Mouse (Mus musculus): ENCODE results near the gene Gm21708. TPM values are rescaled to one million over a fixed set of nuclear protein-coding genes. Genes with fewer than 3 reads are reported as not detected.

Gm21708 gene
- polyA plus RNA-seq (2014; fragmentation: Illumina TruSeq; extraction: RNeasy Lipid Tissue Mini Kit (QIAGEN cat#74804); ENCODE audit: low read depth, low replicate concordance) = 0.20 TPM

DNA sequence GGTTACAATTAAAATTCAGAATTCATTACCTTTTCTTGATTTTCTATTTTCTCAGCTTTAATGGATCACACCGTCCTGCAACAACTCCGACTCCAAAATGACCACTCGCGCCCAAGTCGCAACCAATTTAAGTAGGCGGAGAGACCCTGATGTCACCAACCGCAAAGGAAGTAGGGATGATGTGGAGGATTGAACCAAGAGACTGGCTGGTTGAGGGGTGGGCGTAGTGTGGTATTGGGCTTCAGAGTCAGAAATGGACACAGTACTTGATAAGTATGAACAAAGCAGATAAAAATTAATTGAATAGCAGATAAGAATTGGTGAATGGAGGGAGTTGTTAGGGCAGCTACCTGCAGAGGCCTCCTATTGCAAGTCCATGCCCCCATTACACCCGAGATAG, at the start of gene Gm21708, which contains the start of gene Gm21704:
Gene Gm21708 (minus strand): TSS at position 101 of the 400 bp plus-strand sequence.
Gene Gm21704 (minus strand): TSS at position 101 of the 400 bp plus-strand sequence.

Other genes with a start within 250 kb of the Gm21708 start
- gene Gm21677, start 103.7 kb downstream of the Gm21708 start, polyA plus RNA-seq (2014; fragmentation: Illumina TruSeq; extraction: RNeasy Lipid Tissue Mini Kit (QIAGEN cat#74804); ENCODE audit: low read depth, low replicate concordance) = not detected
- not detected for gene Gm21693, start 64.8 kb downstream of the Gm21708 start, polyA plus RNA-seq (2014; fragmentation: Illumina TruSeq; extraction: RNeasy Lipid Tissue Mini Kit (QIAGEN cat#74804); ENCODE audit: low read depth, low replicate concordance)
- not detected for gene Gm21704, start within 50 bp of the Gm21708 start, polyA plus RNA-seq (2014; fragmentation: Illumina TruSeq; extraction: RNeasy Lipid Tissue Mini Kit (QIAGEN cat#74804); ENCODE audit: low read depth, low replicate concordance)